Mouse (Mus musculus) kidney, adult 11 months (tissue): ENCODE results near the gene Gtsf1.
"Not testable (repeated sequence)": the region's sequence is repeated elsewhere in the genome, so short reads cannot be mapped to it uniquely, and the experiment has no call there.

Source experiments
- DNase-seq: peaks from one replicate; pipeline ENCODE4 v3.0.0; 2022

Gene Gtsf1

DNA sequence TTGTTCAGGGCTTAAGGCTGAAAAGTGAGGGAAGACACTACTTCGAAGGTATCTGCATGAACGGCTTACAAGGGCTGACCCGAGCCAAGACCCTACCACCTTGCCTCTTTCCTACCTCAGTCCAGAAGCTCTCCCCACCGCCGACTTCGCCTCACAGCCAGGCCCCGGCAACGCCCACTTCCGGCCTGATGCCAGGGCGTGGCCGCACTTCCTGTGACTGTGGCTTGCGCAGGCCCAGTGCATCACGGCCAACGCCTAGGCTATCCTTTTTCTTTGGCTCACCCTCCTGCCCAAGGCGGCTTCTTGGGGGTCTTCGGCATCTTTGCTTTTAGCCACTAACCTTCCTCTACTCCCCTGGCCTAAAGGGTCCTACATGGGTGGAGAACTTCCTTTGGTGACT, at the start of gene Gtsf1:
Gene Gtsf1 (minus strand): TSS at position 230 of the 400 bp plus-strand sequence.
- no peak for DNase-seq

GRCm38 (mm10) chr15:103479080-103479606, 48.9 kb upstream of the Gtsf1 start:
- DNase-seq = no peak

- DNase-seq = no peak
Measured at GRCm38 (mm10) chr15:103473769-103474168, 43.5 kb upstream of the Gtsf1 start.

GRCm38 (mm10) chr15:103473182-103473581, 42.9 kb upstream of the Gtsf1 start:
- DNase-seq = no peak

DNA sequence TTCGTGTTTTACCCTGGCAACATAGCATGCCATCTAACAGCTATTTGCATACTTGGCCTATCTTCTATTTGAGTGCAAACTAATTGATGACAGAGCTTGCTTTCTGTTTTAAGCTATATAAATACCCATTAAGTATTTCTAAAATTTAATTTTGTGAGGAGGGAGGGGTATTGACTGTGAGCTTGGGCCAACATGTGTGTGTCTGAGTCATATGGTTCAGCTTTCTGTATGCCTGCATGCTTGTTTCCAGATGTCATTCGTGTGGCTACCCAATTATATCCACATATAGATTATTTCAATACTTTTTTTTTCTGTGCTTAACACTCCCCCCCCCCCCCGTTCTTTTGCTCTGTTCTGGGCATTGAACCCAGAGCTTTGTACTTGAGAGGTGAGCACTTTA, 42.0 kb upstream of the Gtsf1 start:
- DNase-seq = no peak

- DNase-seq = no peak
Measured at GRCm38 (mm10) chr15:103471488-103472194, 41.4 kb upstream of the Gtsf1 start.

DNA sequence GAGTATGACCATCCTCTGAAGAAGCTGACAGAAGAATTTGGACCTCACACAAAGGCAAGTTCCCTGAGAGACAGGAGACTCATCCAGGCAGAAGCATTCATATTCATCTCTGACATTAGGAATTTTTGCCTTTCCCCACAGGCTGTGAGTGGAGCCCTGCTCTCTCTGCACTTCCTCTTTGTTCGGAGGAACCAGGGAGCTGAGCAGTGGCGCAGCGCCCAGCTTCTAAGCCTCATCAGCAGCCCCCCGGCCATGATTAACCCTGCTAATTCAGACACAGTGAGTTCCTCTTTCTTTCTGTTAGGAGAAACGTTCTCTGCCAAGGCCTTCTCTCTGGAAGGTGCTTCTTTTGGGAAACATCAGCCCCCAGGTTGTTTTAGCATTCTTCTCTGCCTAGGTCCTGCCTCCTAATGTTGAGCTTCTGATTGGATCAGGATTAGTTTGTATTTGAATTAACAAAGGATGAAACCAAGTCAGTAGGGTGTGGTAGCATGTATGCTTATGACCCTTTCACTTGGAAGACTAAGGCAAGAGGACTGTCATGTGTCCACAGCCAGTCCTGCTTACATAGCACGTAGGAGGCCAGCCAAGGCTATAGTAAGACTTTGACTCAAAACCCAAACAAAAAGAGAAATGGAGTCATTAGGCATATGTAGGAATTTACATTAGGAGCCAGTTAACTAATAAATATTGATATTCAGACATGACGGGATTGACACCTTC, 32.4 kb upstream of the Gtsf1 start:
- DNase-seq = no peak

DNA sequence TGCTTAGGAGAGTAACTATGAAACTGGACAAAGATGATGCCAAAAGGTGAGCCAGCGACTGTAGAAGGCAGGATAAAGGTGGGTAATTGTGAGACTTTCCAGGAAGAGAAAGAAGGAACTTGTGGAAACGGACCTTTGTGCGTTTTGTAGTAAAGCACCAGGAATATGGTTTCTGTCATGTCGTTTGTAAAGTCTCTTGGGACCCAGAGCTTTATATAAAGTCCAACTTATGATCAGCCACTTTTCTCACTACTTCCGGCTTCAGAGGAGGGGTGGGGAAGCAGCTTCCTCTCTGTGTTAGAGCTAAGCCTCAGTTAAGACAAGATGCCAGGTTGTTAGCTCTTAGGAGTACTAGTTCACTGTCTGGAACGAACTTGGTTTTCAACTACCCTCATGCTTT, 24.2 kb upstream of the Gtsf1 start:
- no peak for DNase-seq

- peak; percentile 15 for DNase-seq
Measured at GRCm38 (mm10) chr15:103453551-103454218, 23.4 kb upstream of the Gtsf1 start, which contains the start of gene Nckap1l. Nckap1l (plus strand) TSS chr15:103453794.

- no peak for DNase-seq
Measured at GRCm38 (mm10) chr15:103448369-103448768, 18.1 kb upstream of the Gtsf1 start, which contains the start of gene Gtsf2. Gtsf2 (minus strand) TSS chr15:103448469.

GRCm38 (mm10) chr15:103445966-103446365, 15.7 kb upstream of the Gtsf1 start:
- DNase-seq = not testable (repeated sequence)

- peak; percentile 7 for DNase-seq
Measured at GRCm38 (mm10) chr15:103427017-103427416, 3.3 kb downstream of the Gtsf1 start.

GRCm38 (mm10) chr15:103405586-103405985, 24.7 kb downstream of the Gtsf1 start:
- not testable (repeated sequence) for DNase-seq

DNA sequence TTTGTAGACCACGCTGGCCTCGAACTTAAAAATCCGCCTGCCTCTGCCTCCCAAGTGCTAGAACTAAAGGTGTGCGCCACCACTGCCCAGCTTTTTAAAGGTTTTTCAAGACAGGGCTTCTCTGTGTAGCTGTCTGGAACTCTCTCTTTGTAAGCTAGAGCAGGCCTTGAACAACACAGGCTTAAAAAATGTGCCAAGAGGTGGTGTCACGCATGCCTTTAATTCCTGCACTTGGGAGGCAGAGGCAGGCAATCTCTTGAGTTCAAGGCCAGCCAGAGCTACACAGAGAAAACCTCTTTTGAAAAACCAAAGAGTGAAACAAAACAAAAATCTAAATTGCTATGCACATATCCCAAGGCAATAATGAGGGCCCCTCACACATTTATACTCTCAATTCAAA, 28.9 kb downstream of the Gtsf1 start:
- DNase-seq = no peak

- DNase-seq = no peak
Measured at GRCm38 (mm10) chr15:103393577-103393976, 36.7 kb downstream of the Gtsf1 start.

DNA sequence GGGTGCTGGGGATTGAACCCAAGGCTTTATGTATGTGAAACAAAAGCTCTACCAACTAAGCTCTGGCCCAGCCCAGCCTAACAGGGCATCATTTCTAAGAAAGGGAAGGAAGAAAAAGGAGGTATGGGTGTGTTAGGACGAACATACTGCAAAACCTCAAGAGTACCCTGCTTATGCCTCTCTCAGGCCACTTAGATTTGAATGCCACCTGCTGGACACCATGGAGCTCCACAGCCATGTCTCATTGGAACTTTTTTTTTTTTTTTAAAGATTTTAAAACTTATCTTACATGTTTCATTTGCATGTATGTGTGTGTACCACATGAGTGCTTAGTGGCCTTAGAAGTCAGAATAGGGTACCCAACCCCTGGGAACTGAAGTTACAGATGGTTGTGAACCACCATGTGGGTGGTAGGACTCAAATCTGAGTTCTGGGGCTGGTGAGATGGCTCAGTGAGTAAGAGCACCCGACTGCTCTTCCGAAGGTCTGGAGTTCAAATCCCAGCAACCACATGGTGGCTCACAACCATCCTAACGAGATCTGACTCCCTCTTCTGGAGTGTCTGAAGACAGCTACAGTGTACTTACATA, 41.6 kb downstream of the Gtsf1 start:
- no peak for DNase-seq

- DNase-seq = peak; percentile 68
Measured at GRCm38 (mm10) chr15:103383771-103384488, 46.3 kb downstream of the Gtsf1 start.

GRCm38 (mm10) chr15:103382795-103383406, 47.4 kb downstream of the Gtsf1 start:
- peak; percentile 83 for DNase-seq

- DNase-seq = no peak
Measured at GRCm38 (mm10) chr15:103382075-103382474, 48.2 kb downstream of the Gtsf1 start.

- no peak for DNase-seq
Measured at GRCm38 (mm10) chr15:103378665-103379356, 51.5 kb downstream of the Gtsf1 start.
